Comparison of ENCODE assay signal across 8 mouse cellular contexts in genomic region chr10:120857531-120858001, GRCm38 (mm10). TPM values are rescaled to one million over a fixed set of nuclear protein-coding genes. Genes with fewer than 3 reads are reported as not detected.
DNase-seq lines count a peak whose midpoint lies in the region; ATAC-seq lines count a peak whose summit lies in the region.

No protein-coding gene starts in this region.

- WGBS in limb, embryonic 12.5 days, result 38% methylated on average over 13 of the region's 13 CpGs
- 41% methylated on average over 13 of the region's 13 CpGs for WGBS in midbrain, embryonic 12.5 days

- peak overlapping the region; percentile 76 for H3K27ac ChIP-seq in limb, embryonic 12.5 days
- H3K27ac ChIP-seq in midbrain, embryonic 12.5 days (replicated peaks), result no peak overlapping the region

- peaks cover 51% of the 10 kb centered on the region for H3K4me1 ChIP-seq in limb, embryonic 12.5 days (replicated peaks)
- peaks cover 12% of the 10 kb centered on the region; the same call in 1 of the 2 replicates for H3K4me1 ChIP-seq in midbrain, embryonic 12.5 days

- intact Hi-C loops in heart, postnatal 14 days (cut with DNase I), result loop anchor here (5.0 kb wide), 1 partner anchor 115 kb away; no protein-coding TSS in a partner anchor

- H3K4me2 ChIP-seq in limb, embryonic 12.5 days, result peak overlapping the region; percentile 35
- peak overlapping the region; percentile 43 for H3K4me2 ChIP-seq in midbrain, embryonic 12.5 days (replicated peaks)

- no peaks in the 10 kb centered on the region for H3K27me3 ChIP-seq in limb, embryonic 12.5 days
- no peaks in the 10 kb centered on the region; the same call in 1 of the 2 replicates for H3K27me3 ChIP-seq in midbrain, embryonic 12.5 days

- H3K36me3 ChIP-seq in limb, embryonic 12.5 days, result 0 out of 2 replicates have a peak, but pooled peaks cover 3% of the 10 kb centered on the region
- no peaks in the 10 kb centered on the region for H3K36me3 ChIP-seq in midbrain, embryonic 12.5 days

- DNase-seq in ovary, postnatal 36 days (ENCODE audit: low spot score), result peak; percentile 31
- DNase-seq in ovary, postnatal 14 days (ENCODE audit: low spot score), result no peak
- DNase-seq in heart, postnatal 14 days, result peak; percentile 23 to 42
- peak; percentile 78 for DNase-seq in yolk sac, embryonic 10.5 days (ENCODE audit: low spot score)
- no peak for DNase-seq in layer of hippocampus, postnatal 36 days

- no peaks in the 10 kb centered on the region for H3K9me3 ChIP-seq in limb, embryonic 12.5 days
- no peaks in the 10 kb centered on the region for H3K9me3 ChIP-seq in midbrain, embryonic 12.5 days

- peak; percentile 98 for ATAC-seq in common myeloid progenitor, adult 5-6 weeks (replicated peaks; ENCODE audit: low read depth, poor library complexity, severe bottlenecking)
- peak; percentile 80; the same call in 1 of the 2 replicates for ATAC-seq in limb, embryonic 12.5 days (ENCODE audit: insufficient number of reproducible peaks, insufficient read depth, low FRiP score, low TSS enrichment, low read depth)
- ATAC-seq in midbrain, embryonic 12.5 days (ENCODE audit: low FRiP score, low read depth), result peak; percentile 76; the same call in 1 of the 2 replicates

- H3K4me3 ChIP-seq in limb, embryonic 12.5 days (replicated peaks), result no peak overlapping the region
- H3K4me3 ChIP-seq in midbrain, embryonic 12.5 days, result peak overlapping the region; percentile 27

- H3K9ac ChIP-seq in limb, embryonic 12.5 days (replicated peaks), result no peak overlapping the region
- no peak overlapping the region; the same call in 1 of the 2 replicates for H3K9ac ChIP-seq in midbrain, embryonic 12.5 days (replicated peaks)

RNA-seq across cellular contexts. Expression of gene Msrb3, which starts 41.3 kb away (rescaled TPM):
- 4.8 and 4.9 TPM in 2 replicates for total RNA-seq in common myeloid progenitor, adult 5-6 weeks (2017)
- 100 to 1,000 TPM; 104 TPM for total RNA-seq in heart, postnatal 14 days (2021)
- polyA plus RNA-seq in limb, embryonic 12.5 days (2016; fragmentation: Nextera tagmentation; extraction: Ambion mirVana), result 8.6 and 9.6 TPM in 2 replicates
- polyA plus RNA-seq in midbrain, embryonic 12.5 days (2016; fragmentation: Nextera tagmentation; extraction: Ambion mirVana), result 3.6 and 4.4 TPM in 2 replicates
- total RNA-seq in layer of hippocampus, postnatal 36 days (2021), result 1 to 10 TPM; 3.4 to 4.6 TPM

Comparison
In these comparisons a context has a peak if more than half of its experiments do, and no peak if none do; other contexts are left out.
1. DNase-seq: peak in ovary, postnatal 36 days (single experiment), heart, postnatal 14 days (2 of 2) and yolk sac, embryonic 10.5 days (single experiment); none in ovary, postnatal 14 days (single experiment) and layer of hippocampus, postnatal 36 days (0 of 2).
2. RNA of gene Msrb3, which starts 41.3 kb away (total RNA-seq): 104 TPM in heart, postnatal 14 days; 4.8 to 4.9 TPM in common myeloid progenitor, adult 5-6 weeks and 3.4 to 4.6 TPM in layer of hippocampus, postnatal 36 days; every median in the first group is over 10 times any median in the second.
3. Peak in every context shown above with its lines, with median percentiles within 50 percentile points of each other: ATAC-seq.